Mouse (Mus musculus) lung, postnatal 0 days (tissue): ENCODE measurements at regions not wholly inside any gene's neighbourhood (a gene's known extent, or its start where the extent isn't known, plus 50 kb on each side); places are given as distances from the start of the nearest gene placed in this dataset.

Source experiments
- ATAC-seq: fragments of 200-750 bp; cut with Nextera tagmentation; 2 replicates; pipeline ENCODE4 v1.8.0; 2017; ENCODE audit warnings: moderate library complexity
- DNase-seq: peaks from one replicate; pipeline ENCODE4 v3.0.0-alpha.2; 2016; ENCODE audit warnings: low spot score
- H3K27ac ChIP-seq: fragments of 300-500 bp; sonication (generic); 2 replicates; pipeline ENCODE4 v1.5.1; 2014; ENCODE audit warnings: antibody characterized with exemption, mild to moderate bottlenecking, low read length, mixed read lengths
- H3K27me3 ChIP-seq: fragments of 300-500 bp; sonication (generic); replicated peaks from 2 replicates; pipeline ENCODE4 v1.6.1; 2014; ENCODE audit warnings: low read length, mixed read lengths; ENCODE audit not compliant: insufficient read depth
- H3K36me3 ChIP-seq: fragments of 300-500 bp; sonication (generic); 2 replicates; pipeline ENCODE4 v1.6.1; 2014; ENCODE audit warnings: low read length, mixed read lengths; ENCODE audit not compliant: insufficient read depth
- H3K4me1 ChIP-seq: fragments of 300-500 bp; sonication (generic); 2 replicates; pipeline ENCODE4 v1.6.1; 2014; ENCODE audit warnings: antibody characterized with exemption, low read depth, low read length, mixed read lengths; ENCODE audit not compliant: insufficient read depth
- H3K4me2 ChIP-seq: fragments of 300-500 bp; sonication (generic); replicated peaks from 2 replicates; pipeline ENCODE4 v1.6.1; 2014; ENCODE audit warnings: low read depth, mild to moderate bottlenecking, low read length, moderate library complexity, mixed read lengths
- H3K4me3 ChIP-seq: fragments of 300-500 bp; sonication (generic); 2 replicates; pipeline ENCODE4 v1.5.1; 2014; ENCODE audit warnings: low read depth, low read length
- H3K9ac ChIP-seq: fragments of 300-500 bp; sonication (generic); replicated peaks from 2 replicates; pipeline ENCODE4 v1.6.1; 2014; ENCODE audit warnings: low read depth, mild to moderate bottlenecking
- H3K9me3 ChIP-seq: fragments of 300-500 bp; sonication (generic); 2 replicates; pipeline ENCODE4 v1.6.1; 2016; ENCODE audit warnings: low read length, mixed read lengths
- CTCF ChIP-seq: IDR thresholded peaks from 2 replicates; pipeline ENCODE4 v1.5.1; 2016; ENCODE audit warnings: antibody characterized with exemption, mild to moderate bottlenecking
- EP300 ChIP-seq: IDR thresholded peaks from 2 replicates; pipeline ENCODE4 v1.6.1; 2016; ENCODE audit warnings: antibody characterized with exemption, mild to moderate bottlenecking, control low read depth
- WGBS: fragments of 180-500 bp; shearing (Covaris S2); extraction: QIAGEN DNeasy Blood & Tissue Kit; methylation state at CpG from one replicate; pipeline ENCODE4 v1.1.7; 2014; 5-methylcytosine and 5-hydroxymethylcytosine counted together

- Histone ChIP-seq H3K9ac (no peak overlapping the region), H3K4me2 (no peak overlapping the region), H3K27me3 (no peaks in the 10 kb centered on the region), H3K4me3 (no peak overlapping the region), H3K36me3 (no peaks in the 10 kb centered on the region), H3K4me1 (no peaks in the 10 kb centered on the region), H3K27ac (no peak overlapping the region), H3K9me3 (no peaks in the 10 kb centered on the region)
- no peak for DNase-seq
- 62% methylated on average over 3 of the region's 3 CpGs for WGBS
- TF ChIP-seq EP300 (no peak), CTCF (no peak)
- no peak for ATAC-seq
Measured at GRCm38 (mm10) chr5:7517520-7518181, 173.1 kb upstream of the Zfp804b start.

GRCm38 (mm10) chr5:7532686-7533199 is 188.2 kb upstream of the Zfp804b start:
- no peak for DNase-seq
- H3K4me2 ChIP-seq: no peak overlapping the region
- TF ChIP-seq CTCF: no peak
- no peak for TF ChIP-seq EP300
- H3K4me1 ChIP-seq: no peaks in the 10 kb centered on the region
- H3K27me3 ChIP-seq: no peaks in the 10 kb centered on the region
- H3K9me3 ChIP-seq: no peaks in the 10 kb centered on the region
- H3K27ac ChIP-seq: no peak overlapping the region
- WGBS: 88% methylated on average over 1 of the region's 1 CpGs
- ATAC-seq: no peak
- H3K36me3 ChIP-seq: no peaks in the 10 kb centered on the region
- no peak overlapping the region for H3K9ac ChIP-seq
- no peak overlapping the region for H3K4me3 ChIP-seq

GRCm38 (mm10) chr5:7539812-7540645 is 195.5 kb upstream of the Zfp804b start:
- no peak for TF ChIP-seq CTCF
- TF ChIP-seq EP300: no peak
- Histone ChIP-seq H3K9me3 (no peaks in the 10 kb centered on the region), H3K4me2 (no peak overlapping the region), H3K36me3 (no peaks in the 10 kb centered on the region), H3K4me1 (no peaks in the 10 kb centered on the region), H3K9ac (no peak overlapping the region), H3K27ac (no peak overlapping the region), H3K27me3 (no peaks in the 10 kb centered on the region), H3K4me3 (no peak overlapping the region)
- no peak for DNase-seq
- WGBS: 70% methylated on average over 2 of the region's 2 CpGs
- ATAC-seq: no peak

- H3K36me3 ChIP-seq: no peaks in the 10 kb centered on the region
- DNase-seq: no peak
- no peak overlapping the region for H3K4me3 ChIP-seq
- no peak overlapping the region for H3K4me2 ChIP-seq
- no peaks in the 10 kb centered on the region for H3K9me3 ChIP-seq
- H3K27ac ChIP-seq: no peak overlapping the region
- H3K9ac ChIP-seq: no peak overlapping the region
- ATAC-seq: no peak
- no peak for TF ChIP-seq EP300
- no peak for TF ChIP-seq CTCF
- WGBS: 77% methylated on average over 4 of the region's 4 CpGs
- no peaks in the 10 kb centered on the region for H3K27me3 ChIP-seq
- no peaks in the 10 kb centered on the region for H3K4me1 ChIP-seq
Measured at GRCm38 (mm10) chr5:7540646-7541038, 196.1 kb upstream of the Zfp804b start.

- Histone ChIP-seq H3K27me3 (no peaks in the 10 kb centered on the region), H3K4me3 (no peak overlapping the region), H3K9me3 (no peaks in the 10 kb centered on the region), H3K9ac (no peak overlapping the region), H3K36me3 (no peaks in the 10 kb centered on the region), H3K27ac (no peak overlapping the region), H3K4me1 (no peaks in the 10 kb centered on the region), H3K4me2 (no peak overlapping the region)
- DNase-seq (no peak), ATAC-seq (no peak)
- no peak for TF ChIP-seq CTCF
- no peak for TF ChIP-seq EP300
- 66% methylated on average over 3 of the region's 3 CpGs for WGBS
Measured at GRCm38 (mm10) chr5:7543857-7544256, 199.3 kb upstream of the Zfp804b start.

- WGBS: 50% methylated on average over 2 of the region's 2 CpGs
- Histone ChIP-seq H3K4me2 (no peak overlapping the region), H3K9me3 (no peaks in the 10 kb centered on the region), H3K4me3 (no peak overlapping the region), H3K4me1 (no peaks in the 10 kb centered on the region), H3K27me3 (no peaks in the 10 kb centered on the region), H3K27ac (no peak overlapping the region), H3K36me3 (no peaks in the 10 kb centered on the region), H3K9ac (no peak overlapping the region)
- ATAC-seq (no peak), DNase-seq (no peak)
- TF ChIP-seq EP300 (no peak), CTCF (no peak)
Measured at GRCm38 (mm10) chr5:7580413-7580812, 235.9 kb upstream of the Zfp804b start.
